Mouse (Mus musculus) c-Kit-positive CD71-negative TER-119-negative erythroid progenitor cells, embryonic 14.5 days (primary cell): ENCODE measurements at regions not wholly inside any gene's neighbourhood (a gene's known extent, or its start where the extent isn't known, plus 50 kb on each side); places are given as distances from the start of the nearest gene placed in this dataset.

Source experiments
- DNase-seq: peaks from one replicate; pipeline ENCODE4 v3.0.0-alpha.2; 2013; ENCODE audit warnings: low read depth

DNA sequence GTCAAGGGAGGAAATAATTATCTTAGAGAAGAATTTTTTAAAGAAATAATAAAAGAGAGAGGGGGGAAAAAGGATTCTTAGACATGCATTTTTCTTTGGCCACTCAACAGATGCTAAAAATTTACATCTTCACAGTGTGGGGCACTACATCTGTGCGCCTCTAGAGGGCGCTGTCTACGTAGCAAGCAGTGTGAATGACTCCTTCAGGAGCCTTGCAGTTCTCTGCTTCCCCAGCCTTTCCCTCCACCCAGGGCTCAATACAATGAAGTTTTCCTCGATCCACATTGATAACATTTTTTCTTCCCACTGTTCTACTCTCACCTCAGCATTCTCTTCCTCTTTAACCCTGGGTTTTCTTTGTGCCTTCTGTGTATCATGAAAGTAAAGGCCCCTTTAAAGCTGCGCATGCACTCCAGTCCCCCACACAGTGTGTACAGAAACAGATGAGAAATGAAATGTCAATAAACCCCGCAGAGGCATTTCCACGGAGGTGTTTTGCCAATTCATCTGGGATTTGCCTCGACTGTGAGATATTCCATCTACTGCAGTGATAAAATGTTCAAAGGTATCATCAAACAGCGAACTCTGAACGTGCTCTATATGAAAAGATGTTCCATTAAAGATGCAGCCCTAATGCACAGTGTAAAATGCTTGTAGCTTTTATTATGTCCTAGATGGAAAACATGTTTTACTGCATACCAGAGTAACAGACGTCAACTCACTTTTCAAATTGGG lies 181.2 kb downstream of the Rdh14 start:
- DNase-seq = no peak

GRCm38 (mm10) chr12:10572378-10572650 lies 181.7 kb downstream of the Rdh14 start:
- no peak for DNase-seq

- no peak for DNase-seq
These were observed 182.8 kb downstream of the Rdh14 start for GRCm38 (mm10) chr12:10573381-10573780.

DNA sequence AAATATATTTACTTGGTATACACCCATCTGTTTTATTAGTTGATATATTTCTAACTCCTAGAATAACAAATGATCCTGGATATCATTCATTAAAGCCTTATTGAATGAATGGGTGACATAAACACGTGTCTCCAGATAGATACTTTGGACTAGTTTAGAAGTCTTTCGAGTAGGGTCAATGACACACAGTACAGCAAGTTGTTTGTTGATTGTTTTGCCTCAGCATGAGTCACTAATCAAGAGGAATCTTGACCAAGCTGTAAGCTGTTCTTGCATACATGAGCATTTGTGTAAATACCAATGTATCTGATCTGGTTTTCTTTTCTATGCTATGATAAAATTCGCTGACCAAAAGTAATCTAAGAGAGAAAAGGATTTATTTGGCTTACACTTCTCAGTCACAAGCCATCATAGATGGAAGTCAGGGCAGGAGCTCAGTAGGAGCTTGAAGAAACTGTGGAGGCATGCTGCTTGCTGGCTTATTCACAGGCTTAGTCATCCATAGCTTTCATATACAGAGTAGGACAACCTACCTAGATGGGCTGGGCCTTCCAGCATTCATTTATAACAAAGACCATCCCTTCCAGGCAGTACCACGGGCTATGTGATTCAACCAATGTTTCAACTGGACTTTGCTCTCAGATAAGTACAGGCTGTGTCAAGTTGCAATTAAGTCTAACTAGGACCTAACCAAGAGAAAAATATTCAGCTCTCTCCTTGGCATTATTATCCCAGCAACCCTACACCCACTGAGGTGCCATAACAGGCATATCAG lies 192.5 kb downstream of the Rdh14 start:
- DNase-seq = no peak

DNA sequence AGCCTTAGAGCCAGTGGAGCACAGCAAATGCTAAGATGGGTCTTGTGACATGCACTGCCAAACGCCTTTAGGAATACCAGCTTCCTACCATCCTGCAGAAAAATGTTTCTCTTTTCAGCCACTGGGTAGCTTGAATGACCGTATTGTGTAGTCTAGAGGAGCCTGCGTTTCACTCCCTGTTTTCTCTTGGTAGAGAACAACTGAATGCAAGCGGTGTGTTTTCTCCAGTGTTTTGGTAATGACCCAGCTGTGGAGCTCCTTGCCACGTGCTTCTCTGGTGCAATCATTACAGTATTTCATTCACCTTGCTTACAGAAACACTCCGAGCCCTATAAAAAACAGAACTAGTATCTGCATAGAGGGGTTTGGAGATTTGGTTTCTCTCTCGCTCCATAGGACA lies 193.5 kb downstream of the Rdh14 start:
- DNase-seq = no peak

GRCm38 (mm10) chr12:10589537-10589936 lies 199.0 kb downstream of the Rdh14 start:
- peak; percentile 17 for DNase-seq

GRCm38 (mm10) chr12:10597976-10598746 lies 207.6 kb downstream of the Rdh14 start:
- DNase-seq = peak; percentile 14

DNA sequence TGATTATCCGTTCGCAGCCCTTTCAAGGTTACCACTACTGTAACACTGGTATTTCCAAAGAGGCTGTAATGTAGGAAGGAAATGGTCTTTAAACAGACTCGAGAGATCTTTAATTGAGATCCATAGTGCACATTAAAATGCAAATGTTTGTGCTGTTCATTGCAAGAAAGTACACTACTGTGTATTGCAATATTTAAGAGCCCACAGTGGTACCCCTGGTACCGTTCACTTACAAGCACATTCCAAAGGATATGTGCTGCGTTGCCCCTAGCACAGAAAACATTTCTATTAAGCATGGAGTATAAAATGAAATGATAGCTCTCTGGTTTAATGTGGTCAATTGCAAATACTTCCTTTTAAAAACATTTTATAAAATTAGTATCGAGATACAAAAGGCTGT lies 209.5 kb downstream of the Rdh14 start:
- no peak for DNase-seq

DNA sequence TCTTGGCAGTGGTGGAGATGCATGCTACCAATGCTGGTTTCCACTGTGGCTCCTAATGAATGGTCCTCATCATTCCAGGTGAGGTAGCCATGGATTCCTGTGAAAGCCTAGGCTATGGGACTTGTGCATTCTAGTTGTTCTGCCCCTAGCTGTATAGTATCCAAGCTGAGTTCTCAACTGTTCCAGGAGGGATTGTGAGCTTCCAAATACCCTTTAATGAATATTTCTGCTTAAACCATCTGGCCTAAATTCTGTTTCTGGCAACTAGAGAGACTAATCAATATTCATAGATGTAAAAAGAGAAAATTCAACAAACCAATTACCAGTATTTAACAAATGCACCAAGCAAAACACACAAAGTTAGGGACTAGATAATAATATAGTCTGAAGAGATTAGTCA lies 227.7 kb downstream of the Rdh14 start:
- DNase-seq = no peak

GRCm38 (mm10) chr12:10620541-10620940 lies 230.0 kb downstream of the Rdh14 start:
- no peak for DNase-seq

GRCm38 (mm10) chr12:10638591-10638990 lies 248.0 kb downstream of the Rdh14 start:
- no peak for DNase-seq

DNA sequence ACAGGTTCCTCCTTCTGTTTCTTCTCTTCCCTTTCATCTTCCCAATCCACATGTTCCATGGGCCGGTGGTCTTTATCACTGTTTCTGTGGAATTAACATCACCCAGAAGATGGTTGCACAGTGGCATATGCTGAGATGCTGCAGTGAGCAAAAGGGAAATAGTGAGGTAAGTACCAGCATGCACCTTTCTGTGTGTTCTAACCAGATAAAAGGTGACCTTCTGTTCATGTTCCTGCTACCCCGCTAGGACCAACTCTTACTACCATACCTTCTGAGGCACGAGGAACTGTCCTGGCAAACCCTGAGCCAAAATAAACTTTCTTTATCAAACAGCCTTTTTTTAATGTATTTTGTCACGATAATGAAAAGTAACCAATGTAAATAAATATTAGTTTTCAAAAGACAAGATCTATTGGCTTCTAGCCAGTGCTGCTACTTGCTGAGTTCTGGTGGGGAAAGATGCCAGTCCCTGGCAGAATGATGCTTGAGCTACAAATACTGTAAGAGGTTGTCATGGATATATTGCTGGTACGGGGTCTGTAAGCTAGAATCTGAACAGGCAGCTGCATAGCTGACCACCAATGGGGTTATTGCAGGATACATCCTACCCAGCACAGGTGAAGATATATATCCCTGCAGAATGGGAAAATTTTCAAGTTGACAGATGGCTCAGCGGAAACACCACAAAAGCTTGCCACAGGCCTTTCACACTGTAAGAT lies 264.1 kb downstream of the Rdh14 start:
- no peak for DNase-seq

DNA sequence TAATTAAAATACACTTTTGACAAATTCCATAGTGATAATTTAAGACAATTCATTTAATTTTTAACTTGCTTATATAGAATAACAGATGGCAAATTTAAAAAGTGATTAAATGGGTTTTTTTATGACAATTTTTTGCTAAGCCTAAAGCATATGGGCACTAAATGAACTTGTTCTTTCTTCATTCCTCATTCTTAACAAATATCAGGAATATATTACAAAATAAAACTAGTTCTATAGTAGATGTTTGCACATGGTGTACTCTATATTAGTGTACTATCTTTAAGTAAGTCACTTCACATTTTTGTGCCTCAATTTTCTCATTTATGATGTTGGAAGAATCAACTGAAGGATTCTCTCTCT lies 264.6 kb downstream of the Rdh14 start:
- no peak for DNase-seq

GRCm38 (mm10) chr12:10658826-10659225 lies 268.3 kb downstream of the Rdh14 start:
- DNase-seq = no peak

DNA sequence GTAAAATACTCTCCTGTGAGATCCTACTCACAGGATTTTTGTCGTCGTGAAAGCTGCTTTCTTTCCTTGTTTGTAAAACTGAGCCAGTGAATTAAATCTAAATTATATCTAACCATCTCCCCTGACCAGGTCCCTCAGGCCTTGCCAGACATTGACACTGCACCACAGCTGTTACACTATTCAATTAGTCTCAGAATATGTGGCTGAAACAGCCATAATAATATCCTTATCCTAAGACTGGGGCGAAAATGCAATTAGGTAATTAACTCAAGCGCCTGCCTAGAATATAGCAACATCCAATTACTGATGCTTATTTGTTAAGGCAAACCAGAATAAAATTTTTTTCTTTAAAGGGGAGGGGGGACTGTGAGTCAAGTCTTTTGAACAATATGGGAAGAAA lies 296.2 kb downstream of the Rdh14 start:
- no peak for DNase-seq
